Mouse (Mus musculus) heart, adult 2 months (tissue): ENCODE results near the gene Inafm1. TPM values are rescaled to one million over a fixed set of nuclear protein-coding genes. Genes with fewer than 3 reads are reported as not detected.
"Not testable (repeated sequence)": the region's sequence is repeated elsewhere in the genome, so short reads cannot be mapped to it uniquely, and the experiment has no call there.

ENCODE experiments used
- DNase-seq, 2 experiments: peaks; one replicate each; pipeline ENCODE4 v3.0.0; 2021
- H3K27ac ChIP-seq: fragments of 200-600 bp; 2 replicates; pipeline ENCODE4 v1.8.1; 2022
- H3K27me3 ChIP-seq: fragments of 200-500 bp; 2 replicates; pipeline ENCODE4 v1.6.1; 2012; ENCODE audit warnings: mild to moderate bottlenecking, low read length, inconsistent platforms, mixed read lengths; ENCODE audit not compliant: control insufficient read depth, insufficient read depth
- H3K36me3 ChIP-seq: fragments of 200-500 bp; 2 replicates; pipeline ENCODE4 v1.6.1; 2012; ENCODE audit warnings: low read length, inconsistent platforms; ENCODE audit not compliant: control insufficient read depth, insufficient read depth
- H3K4me1 ChIP-seq: fragments of 200-500 bp; 2 replicates; pipeline ENCODE4 v1.6.1; 2011; ENCODE audit warnings: low read length; ENCODE audit not compliant: control insufficient read depth, insufficient read depth
- H3K4me3 ChIP-seq: fragments of 200-600 bp; 2 replicates; pipeline ENCODE4 v1.8.1; 2022
- H3K79me2 ChIP-seq: fragments of 200-500 bp; replicated peaks from 2 replicates; pipeline ENCODE4 v1.6.1; 2012; ENCODE audit warnings: mild to moderate bottlenecking, inconsistent platforms, low read length, moderate library complexity, mixed read lengths; ENCODE audit not compliant: control insufficient read depth, insufficient read depth
- H3K9ac ChIP-seq: fragments of 200-500 bp; 2 replicates; pipeline ENCODE4 v1.6.1; 2012; ENCODE audit warnings: low read depth, mild to moderate bottlenecking, control low read depth, inconsistent platforms, low read length, mixed read lengths
- CTCF ChIP-seq: fragments of 200-600 bp; IDR thresholded peaks from 2 replicates; pipeline ENCODE4 v1.8.1; 2022; ENCODE audit warnings: antibody characterized with exemption, mild to moderate bottlenecking, moderate library complexity
- EP300 ChIP-seq: fragments of 200-500 bp; IDR thresholded peaks from 2 replicates; pipeline ENCODE4 v1.6.1; 2011; ENCODE audit warnings: low read depth, low read length, control low read depth; ENCODE audit not compliant: insufficient read depth
- POLR2A ChIP-seq: fragments of 200-500 bp; IDR thresholded peaks from 2 replicates; pipeline ENCODE4 v1.6.1; 2011; ENCODE audit warnings: mild to moderate bottlenecking, low read depth, low read length, control low read depth; ENCODE audit not compliant: insufficient read depth
- WGBS: fragments of 180-500 bp; shearing (Covaris S2); methylation state at CpG from one replicate; pipeline ENCODE4 v1.1.7; 2018; 5-methylcytosine and 5-hydroxymethylcytosine counted together
- intact Hi-C: fragments of 180-260 bp; cut with DNase I; formaldehyde crosslinking; loops from one replicate; pipeline ENCODE4 v1.15.1; 2025
- polyA plus RNA-seq: library from polyadenylated mRNA; depleted of rRNA; stranded (reverse); fragments of >200 nt; gene quantifications from 2 replicates; pipeline ENCODE4 v1.2.3, GENCODE M21; 2012
- total RNA-seq, 2 experiments: library from RNA; stranded (reverse); gene quantifications; 2 replicates each; pipeline ENCODE4 v1.2.3; 2021

Inafm1 gene
- total and polyA plus RNA-seq, 3 experiments: 15.4 to 17.4 (median 16.3) TPM

GRCm38 (mm10) chr7:16274922-16275890 lies 1.8 kb upstream of the Inafm1 start:
- Histone ChIP-seq H3K27me3 (no peaks in the 10 kb centered on the region), H3K36me3 (no peaks in the 10 kb centered on the region), H3K4me1 (peaks cover 5% of the 10 kb centered on the region), H3K9ac (no peak overlapping the region), H3K27ac (no peak overlapping the region), H3K79me2 (no peaks in the 10 kb centered on the region), H3K4me3 (no peak overlapping the region)
- TF ChIP-seq EP300: no peak
- TF ChIP-seq POLR2A: no peak
- no peak for TF ChIP-seq CTCF
- 86% methylated on average over 10 of the region's 10 CpGs for WGBS
- no peak for DNase-seq
- intact Hi-C loops: no loop called here

GRCm38 (mm10) chr7:16273766-16274140 lies 336 bp upstream of the Inafm1 start:
- Histone ChIP-seq H3K27me3 (no peaks in the 10 kb centered on the region), H3K27ac (peak overlapping the region; percentile 55), H3K4me1 (peaks cover 5% of the 10 kb centered on the region), H3K79me2 (no peaks in the 10 kb centered on the region), H3K4me3 (peak overlapping the region; percentile 83), H3K36me3 (no peaks in the 10 kb centered on the region), H3K9ac (peak overlapping the region; percentile 67)
- TF ChIP-seq CTCF (no peak), EP300 (no peak), POLR2A (peak; percentile 34; the same call in 1 of the 2 replicates)
- DNase-seq: no peak
- WGBS: 13% methylated on average over 18 of the region's 18 CpGs
- intact Hi-C loops: loop anchor here (1.0 kb wide), 1 partner anchor 12 kb away; no protein-coding TSS in a partner anchor

- Histone ChIP-seq H3K4me3 (peak overlapping the region; percentile 83), H3K27me3 (no peaks in the 10 kb centered on the region), H3K4me1 (peaks cover 5% of the 10 kb centered on the region), H3K79me2 (no peaks in the 10 kb centered on the region), H3K9ac (peak overlapping the region; percentile 85), H3K27ac (peak overlapping the region; percentile 82), H3K36me3 (no peaks in the 10 kb centered on the region)
- peak; percentile 74 to 78 for DNase-seq
- intact Hi-C loops: loop anchor here (1.0 kb wide), 1 partner anchor 13 kb away; no protein-coding TSS in a partner anchor
- under 1% methylated on average over 46 of the region's 46 CpGs for WGBS
- no peak for TF ChIP-seq EP300
- peak; percentile 50 for TF ChIP-seq CTCF
- no peak for TF ChIP-seq POLR2A
Measured at GRCm38 (mm10) chr7:16272681-16273080, 736 bp downstream of the Inafm1 start.

- Histone ChIP-seq H3K27me3 (no peaks in the 10 kb centered on the region), H3K4me1 (peaks cover 5% of the 10 kb centered on the region), H3K4me3 (no peak overlapping the region), H3K9ac (no peak overlapping the region), H3K79me2 (no peaks in the 10 kb centered on the region), H3K27ac (no peak overlapping the region), H3K36me3 (no peaks in the 10 kb centered on the region)
- intact Hi-C loops: no loop called here
- TF ChIP-seq EP300: no peak
- no peak for DNase-seq
- WGBS: 27% methylated on average over 1 of the region's 1 CpGs
Measured at GRCm38 (mm10) chr7:16271139-16271538, 2.3 kb downstream of the Inafm1 start.

- DNase-seq, H3K36me3 ChIP-seq, H3K27me3 ChIP-seq, H3K27ac ChIP-seq, H3K4me1 ChIP-seq, intact Hi-C loops, H3K79me2 ChIP-seq, H3K4me3 ChIP-seq, H3K9ac ChIP-seq: not testable (repeated sequence)
- 69% methylated on average over 7 of the region's 7 CpGs for WGBS
Measured at GRCm38 (mm10) chr7:16266593-16266992, 6.8 kb downstream of the Inafm1 start.

- WGBS: 87% methylated on average over 11 of the region's 11 CpGs
- DNase-seq: no peak
- Histone ChIP-seq H3K4me3 (no peak overlapping the region), H3K27me3 (no peaks in the 10 kb centered on the region), H3K36me3 (no peaks in the 10 kb centered on the region), H3K27ac (no peak overlapping the region), H3K79me2 (no peaks in the 10 kb centered on the region), H3K4me1 (no peaks in the 10 kb centered on the region; the same call in 1 of the 2 replicates), H3K9ac (no peak overlapping the region)
- intact Hi-C loops: no loop called here
- TF ChIP-seq CTCF (no peak), EP300 (no peak), POLR2A (no peak)
Measured at GRCm38 (mm10) chr7:16265856-16266255, 7.6 kb downstream of the Inafm1 start.
